Mouse (Mus musculus): ENCODE data around the gene Nr2f1.

GRCm38 (mm10) chr13:78175821-78176380 lies 23.7 kb downstream of the Nr2f1 start:
- TF ChIP-seq POLR2A (IDR thresholded peaks at IDR 0.05; ENCODE audit: extremely low read depth, insufficient read depth, low read length) (no peak), CTCF (IDR thresholded peaks at IDR 0.05; ENCODE audit: low read depth, low read length) (0 out of 2 replicates have a peak, but pooled peaks have one; percentile 18)
